Comparison of ENCODE assay signal across 8 mouse cellular contexts in genomic region chr12:44328381-44329315, GRCm38 (mm10). TPM values are rescaled to one million over a fixed set of nuclear protein-coding genes. Genes with fewer than 3 reads are reported as not detected.
DNase-seq lines count a peak whose midpoint lies in the region; ATAC-seq and TF ChIP-seq lines count a peak whose summit lies in the region.

TSS of gene Nrcam (plus strand) at chr12:44328885.

- H3K36me3 ChIP-seq in limb, embryonic 14.5 days (ENCODE audit: control insufficient read depth, insufficient read depth, low read length): no peaks in the 10 kb centered on the region
- no peaks in the 10 kb centered on the region for H3K36me3 ChIP-seq in midbrain, embryonic 15.5 days (replicated peaks)

- DNase-seq in ovary, postnatal 36 days (ENCODE audit: low spot score): peak; percentile 40
- DNase-seq in ovary, adult 18-20 months (ENCODE audit: low spot score): no peak
- peak; percentile 58 to 75 for DNase-seq in cerebellum, postnatal 4 days (ENCODE audit: low spot score in 2 of 2)
- peak; percentile 7 for DNase-seq in gastrocnemius, postnatal 25 days
- DNase-seq in kidney, adult 18-20 months: peak; percentile 42
- peak; percentile 48 for DNase-seq in limb, embryonic 14.5 days (ENCODE audit: low spot score)
- DNase-seq in urinary bladder, adult 2 months (ENCODE audit: low spot score): peak; percentile 24

- H3K4me3 ChIP-seq in limb, embryonic 14.5 days (replicated peaks; ENCODE audit: low read length): peak within 1 kb of the TSS; percentile 58
- peak within 1 kb of the TSS; percentile 82 for H3K4me3 ChIP-seq in midbrain, embryonic 15.5 days

- no peaks in the 10 kb centered on the region for H3K9me3 ChIP-seq in limb, embryonic 14.5 days (ENCODE audit: control insufficient read depth, low read length)
- no peaks in the 10 kb centered on the region for H3K9me3 ChIP-seq in midbrain, embryonic 15.5 days

- peaks cover 4% of the 10 kb centered on the region for H3K4me1 ChIP-seq in limb, embryonic 14.5 days (ENCODE audit: control insufficient read depth, insufficient read depth, low read length)
- H3K4me1 ChIP-seq in midbrain, embryonic 15.5 days: peaks cover 31% of the 10 kb centered on the region

- no peak for TF ChIP-seq POLR2A in limb, embryonic 14.5 days (IDR thresholded peaks at IDR 0.05; ENCODE audit: borderline replicate concordance, extremely low read depth, insufficient read depth, insufficient read length)

- peak within 1 kb of the TSS; percentile 56 for H3K9ac ChIP-seq in limb, embryonic 14.5 days (ENCODE audit: low read depth, low read length, severe bottlenecking)
- H3K9ac ChIP-seq in midbrain, embryonic 15.5 days: peak within 1 kb of the TSS; percentile 90

- peak; percentile 75 for ATAC-seq in limb, embryonic 14.5 days (ENCODE audit: low FRiP score, low read depth)
- ATAC-seq in midbrain, embryonic 15.5 days (replicated peaks): peak; percentile 73

- H3K4me2 ChIP-seq in limb, embryonic 14.5 days (replicated peaks; ENCODE audit: low read depth, low read length, severe bottlenecking): peak within 1 kb of the TSS; percentile 99
- H3K4me2 ChIP-seq in midbrain, embryonic 15.5 days: peak within 1 kb of the TSS; percentile 81

- no peak within 1 kb of the TSS; the same call in 1 of the 2 replicates for H3K27ac ChIP-seq in limb, embryonic 14.5 days (replicated peaks; ENCODE audit: low read depth, low read length)
- H3K27ac ChIP-seq in midbrain, embryonic 15.5 days: peak within 1 kb of the TSS; percentile 92

- H3K27me3 ChIP-seq in limb, embryonic 14.5 days (ENCODE audit: control insufficient read depth, insufficient read depth, low read length): peaks cover 23% of the 10 kb centered on the region; the same call in 1 of the 2 replicates
- H3K27me3 ChIP-seq in midbrain, embryonic 15.5 days (replicated peaks): no peaks in the 10 kb centered on the region

- WGBS in limb, embryonic 14.5 days: 3% methylated on average over 40 of the region's 74 CpGs
- 2% methylated on average over 72 of the region's 74 CpGs for WGBS in midbrain, embryonic 15.5 days

RNA-seq across cellular contexts. Expression of gene Nrcam, which starts in this region (rescaled TPM):
- total RNA-seq in gastrocnemius, postnatal 25 days (2021): 1 to 10 TPM in 1 of 2 experiments, under 1 TPM in 1; 0.74 to 1.5 TPM
- 1.6 and 2.3 TPM in 2 replicates for polyA plus RNA-seq in limb, embryonic 14.5 days (2012; rRNA removed)
- polyA plus RNA-seq in limb, embryonic 14.5 days (2014; fragmentation: Nextera tagmentation; extraction: Ambion mirVana): 3.6 and 4.0 TPM in 2 replicates
- polyA plus RNA-seq in midbrain, embryonic 15.5 days (2015; fragmentation: Nextera tagmentation; extraction: Ambion mirVana): 137 and 157 TPM in 2 replicates
- 0.29 and 0.35 TPM in 2 replicates for polyA plus RNA-seq in urinary bladder, adult 2 months (2012; rRNA removed)

Comparison
In these comparisons a context has a peak if more than half of its experiments do, and no peak if none do; other contexts are left out.
1. RNA of gene Nrcam (polyA plus RNA-seq): 137 to 157 TPM in midbrain, embryonic 15.5 days; 1.6 to 4.0 TPM in limb, embryonic 14.5 days and 0.29 to 0.35 TPM in urinary bladder, adult 2 months; every median in the first group is over 10 times any median in the second.
2. Peak in DNase-seq in urinary bladder, adult 2 months; RNA of the gene not detected or under 1 TPM.